Mouse (Mus musculus): ENCODE measurements around the gene Tsr2. TPM values are rescaled to one million over a fixed set of nuclear protein-coding genes. Genes with fewer than 3 reads are reported as not detected.

Gene Tsr2
- polyA plus RNA-seq, 1 experiment from 2014 or later: 45.8 TPM

DNA sequence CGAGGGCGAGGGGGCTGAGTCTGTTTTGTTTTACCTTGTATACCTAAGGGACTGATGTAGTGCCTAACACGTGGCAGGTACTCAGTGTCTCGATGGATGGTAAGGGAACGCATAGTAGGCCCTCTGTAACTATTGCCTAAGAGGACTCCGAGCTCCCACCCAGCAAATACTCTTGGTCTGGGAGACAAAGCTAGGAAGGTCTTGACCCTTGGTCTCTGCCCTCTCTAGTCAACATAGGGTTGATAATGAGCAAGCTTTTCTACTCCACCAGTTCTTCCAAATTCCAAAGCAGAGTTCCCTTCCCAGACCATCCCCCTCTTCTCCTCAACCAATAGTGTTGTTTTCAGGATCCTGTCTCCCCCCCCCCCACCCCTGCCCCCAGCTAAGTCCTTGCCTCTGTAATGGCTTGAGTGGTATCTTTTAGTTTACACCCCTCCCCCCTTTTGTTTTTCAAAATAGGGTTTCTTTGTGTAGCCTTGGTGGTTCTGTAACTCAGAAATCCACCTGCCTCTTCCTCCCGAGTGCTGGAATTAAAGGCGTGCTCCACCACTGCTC lies 46.6 kb downstream of the Tsr2 start:
- Histone ChIP-seq H3K4me1 (ENCODE audit: control insufficient read depth, insufficient read depth, low read length) (peaks cover 13% of the 10 kb centered on the region), H3K27me3 (ENCODE audit: control insufficient read depth, insufficient read depth, low read length) (no peaks in the 10 kb centered on the region), H3K36me3 (ENCODE audit: control insufficient read depth, insufficient read depth, low read length) (no peaks in the 10 kb centered on the region), H3K4me2 (no peak overlapping the region; the same call in 1 of the 2 replicates), H3K27ac (ENCODE audit: low read depth, low read length) (no peak overlapping the region), H3K4me3 (ENCODE audit: low read depth, low read length) (no peak overlapping the region), H3K9ac (ENCODE audit: low read length) (no peak overlapping the region), H3K9me3 (ENCODE audit: control insufficient read depth, low read length) (no peaks in the 10 kb centered on the region)
- ATAC-seq (ENCODE audit: low FRiP score) (no peak), DNase-seq (ENCODE audit: low spot score, missing footprints) (no peak)
- 55% methylated on average over 8 of the region's 8 CpGs for WGBS

DNA sequence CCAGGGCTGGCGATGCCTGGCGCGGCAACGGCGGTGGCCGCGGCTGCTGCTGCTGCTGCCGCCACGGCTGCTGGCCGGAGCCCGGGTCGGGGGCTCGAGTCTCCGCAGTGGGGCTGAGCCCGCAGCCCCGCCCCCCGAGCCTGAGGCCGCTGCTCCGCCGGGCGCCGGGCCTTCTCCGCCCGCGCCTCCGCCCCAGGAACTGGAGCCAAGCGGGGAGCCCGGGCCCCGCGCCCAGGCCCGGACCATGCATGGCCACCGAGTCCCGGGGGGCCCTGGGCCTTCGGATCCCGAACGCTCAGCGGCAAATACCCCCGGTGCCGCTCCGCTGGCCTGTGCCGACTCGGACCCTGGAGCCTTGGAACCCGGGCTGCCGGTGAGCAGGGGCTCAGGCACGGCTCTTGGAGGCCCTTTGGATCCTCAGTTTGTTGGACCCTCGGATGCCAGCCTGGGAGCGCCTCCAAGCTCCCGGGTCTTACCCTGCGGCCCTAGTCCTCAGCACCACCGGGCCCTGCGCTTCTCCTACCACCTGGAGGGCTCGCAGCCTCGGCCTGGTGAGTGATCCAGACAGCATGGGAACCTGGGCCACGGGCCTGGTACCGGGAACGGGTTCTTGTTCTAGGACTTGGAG lies 48.8 kb downstream of the Tsr2 start:
- WGBS: 24% methylated on average over 29 of the region's 56 CpGs
- DNase-seq (ENCODE audit: low spot score, missing footprints) (peak; percentile 90), ATAC-seq (ENCODE audit: low FRiP score) (peak; percentile 72)
- no peaks in the 10 kb centered on the region for H3K9me3 ChIP-seq (ENCODE audit: control insufficient read depth, low read length)
- peak overlapping the region; percentile 77 for H3K27ac ChIP-seq (ENCODE audit: low read depth, low read length)
- peak overlapping the region; percentile 61 for H3K4me3 ChIP-seq (ENCODE audit: low read depth, low read length)
- H3K9ac ChIP-seq (ENCODE audit: low read length): peak overlapping the region; percentile 79
- H3K4me2 ChIP-seq: peak overlapping the region; percentile 51
- H3K4me1 ChIP-seq (ENCODE audit: control insufficient read depth, insufficient read depth, low read length): peaks cover 13% of the 10 kb centered on the region
- H3K27me3 ChIP-seq (ENCODE audit: control insufficient read depth, insufficient read depth, low read length): no peaks in the 10 kb centered on the region
- no peaks in the 10 kb centered on the region for H3K36me3 ChIP-seq (ENCODE audit: control insufficient read depth, insufficient read depth, low read length)

DNA sequence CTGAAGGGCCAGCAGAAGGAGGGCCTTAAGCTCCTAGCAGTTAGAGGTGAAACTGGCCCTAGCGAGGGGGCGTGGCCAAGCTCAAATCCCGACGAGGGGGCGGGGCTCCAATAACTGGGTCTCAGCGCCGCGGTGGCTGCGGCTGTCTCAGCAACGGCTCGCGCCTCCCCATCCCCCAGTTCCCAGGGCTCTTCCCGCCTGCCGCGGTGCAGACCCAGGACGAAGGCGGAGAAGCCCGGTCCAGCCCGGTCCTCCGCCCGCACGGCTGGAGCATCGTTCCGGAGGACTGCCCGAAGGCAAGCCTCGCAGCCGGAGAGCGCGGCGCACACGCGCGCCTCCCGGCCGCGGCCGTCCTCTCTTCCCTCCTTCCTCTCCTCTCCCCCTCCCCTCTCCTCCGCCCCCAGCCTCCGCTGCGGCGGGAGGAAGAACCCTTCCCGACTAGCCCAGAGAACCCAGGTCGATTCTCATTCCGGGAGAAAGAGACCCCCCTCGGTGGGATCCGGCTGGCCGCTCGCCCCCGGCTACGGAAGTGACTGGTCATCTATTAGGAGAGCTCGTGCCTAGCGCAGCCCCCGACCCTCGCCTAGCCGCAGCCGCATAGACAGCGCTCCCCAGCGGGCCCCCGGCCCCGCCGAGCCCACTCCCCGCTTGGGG lies 49.4 kb downstream of the Tsr2 start:
- Histone ChIP-seq H3K27ac (ENCODE audit: low read depth, low read length) (peak overlapping the region; percentile 77), H3K27me3 (ENCODE audit: control insufficient read depth, insufficient read depth, low read length) (no peaks in the 10 kb centered on the region), H3K4me1 (ENCODE audit: control insufficient read depth, insufficient read depth, low read length) (peaks cover 13% of the 10 kb centered on the region), H3K4me3 (ENCODE audit: low read depth, low read length) (peak overlapping the region; percentile 61), H3K4me2 (peak overlapping the region; percentile 51), H3K9me3 (ENCODE audit: control insufficient read depth, low read length) (no peaks in the 10 kb centered on the region), H3K36me3 (ENCODE audit: control insufficient read depth, insufficient read depth, low read length) (no peaks in the 10 kb centered on the region), H3K9ac (ENCODE audit: low read length) (peak overlapping the region; percentile 79)
- DNase-seq (ENCODE audit: low spot score, missing footprints): peak; percentile 97
- ATAC-seq (ENCODE audit: low FRiP score): peak; percentile 92
- 24% methylated on average over 41 of the region's 62 CpGs for WGBS

DNA sequence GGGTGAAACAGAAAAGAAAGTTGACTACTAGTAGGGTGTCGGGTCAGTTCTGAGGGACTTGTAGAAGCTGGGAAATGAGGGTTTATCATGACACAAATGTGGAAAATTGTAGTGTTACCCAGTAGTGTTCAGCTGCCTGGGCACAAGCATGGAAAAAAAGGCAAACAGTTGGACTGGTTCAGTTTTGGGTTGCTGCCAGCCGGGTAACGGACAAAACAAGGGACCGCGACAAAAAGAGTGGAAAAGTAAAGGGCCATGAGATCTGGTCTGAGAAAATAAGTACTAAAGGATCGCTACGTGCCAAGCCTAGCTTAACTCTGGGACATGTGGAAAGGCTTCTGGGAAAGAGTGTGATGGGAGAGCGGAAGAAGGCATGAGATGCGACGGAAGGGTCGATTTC lies 50.0 kb downstream of the Tsr2 start:
- H3K36me3 ChIP-seq (ENCODE audit: control insufficient read depth, insufficient read depth, low read length): no peaks in the 10 kb centered on the region
- ATAC-seq (ENCODE audit: low FRiP score) (no peak), DNase-seq (ENCODE audit: low spot score, missing footprints) (no peak)
- peak overlapping the region; percentile 79; the same call in 1 of the 2 replicates for H3K9ac ChIP-seq (ENCODE audit: low read length)
- peak overlapping the region; percentile 61 for H3K4me3 ChIP-seq (ENCODE audit: low read depth, low read length)
- no peaks in the 10 kb centered on the region for H3K27me3 ChIP-seq (ENCODE audit: control insufficient read depth, insufficient read depth, low read length)
- WGBS: 44% methylated on average over 11 of the region's 11 CpGs
- H3K9me3 ChIP-seq (ENCODE audit: control insufficient read depth, low read length): no peaks in the 10 kb centered on the region
- H3K27ac ChIP-seq (ENCODE audit: low read depth, low read length): no peak overlapping the region; the same call in 1 of the 2 replicates
- peaks cover 13% of the 10 kb centered on the region for H3K4me1 ChIP-seq (ENCODE audit: control insufficient read depth, insufficient read depth, low read length)
- peak overlapping the region; percentile 51 for H3K4me2 ChIP-seq

GRCm38 (mm10) chrX:151045850-151046249 lies 50.5 kb downstream of the Tsr2 start, which contains the start of gene Fgd1:
Fgd1 (plus strand) TSS chrX:151046150.
- Histone ChIP-seq H3K4me2 (peak within 1 kb of the TSS; percentile 51), H3K4me3 (ENCODE audit: low read depth, low read length) (peak within 1 kb of the TSS; percentile 61), H3K27ac (ENCODE audit: low read depth, low read length) (peak within 1 kb of the TSS; percentile 77), H3K4me1 (ENCODE audit: control insufficient read depth, insufficient read depth, low read length) (peaks cover 13% of the 10 kb centered on the region), H3K9ac (ENCODE audit: low read length) (peak within 1 kb of the TSS; percentile 79), H3K9me3 (ENCODE audit: control insufficient read depth, low read length) (no peaks in the 10 kb centered on the region), H3K27me3 (ENCODE audit: control insufficient read depth, insufficient read depth, low read length) (no peaks in the 10 kb centered on the region), H3K36me3 (ENCODE audit: control insufficient read depth, insufficient read depth, low read length) (no peaks in the 10 kb centered on the region)
- ATAC-seq (ENCODE audit: low FRiP score) (no peak), DNase-seq (ENCODE audit: low spot score, missing footprints) (no peak)
- WGBS: 94% methylated on average over 8 of the region's 8 CpGs

DNA sequence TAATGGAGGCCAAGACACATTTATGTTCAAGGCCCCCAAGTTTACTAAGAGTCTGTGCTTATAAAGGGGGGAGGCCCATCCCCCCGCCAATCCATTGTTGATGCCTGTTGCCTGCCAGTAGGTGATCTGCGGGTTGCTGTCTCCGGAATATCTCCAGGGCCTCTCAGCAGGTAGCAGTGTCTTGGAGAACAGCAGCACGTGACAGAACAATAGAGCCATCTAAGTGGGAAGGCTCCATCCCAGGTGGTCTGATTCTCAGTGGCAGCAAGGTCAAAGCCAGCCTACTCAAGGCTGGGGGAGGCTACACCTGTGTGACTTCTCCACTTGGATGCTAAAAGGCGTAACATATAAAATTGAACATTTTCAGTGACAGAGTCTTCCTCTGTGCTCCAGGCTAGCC lies 55.1 kb downstream of the Tsr2 start:
- Histone ChIP-seq H3K9me3 (ENCODE audit: control insufficient read depth, low read length) (no peaks in the 10 kb centered on the region), H3K4me1 (ENCODE audit: control insufficient read depth, insufficient read depth, low read length) (no peaks in the 10 kb centered on the region), H3K27ac (ENCODE audit: low read depth, low read length) (no peak overlapping the region), H3K36me3 (ENCODE audit: control insufficient read depth, insufficient read depth, low read length) (no peaks in the 10 kb centered on the region), H3K4me2 (no peak overlapping the region), H3K9ac (ENCODE audit: low read length) (no peak overlapping the region), H3K4me3 (ENCODE audit: low read depth, low read length) (no peak overlapping the region), H3K27me3 (ENCODE audit: control insufficient read depth, insufficient read depth, low read length) (no peaks in the 10 kb centered on the region)
- no peak for DNase-seq (ENCODE audit: low spot score, missing footprints)
- ATAC-seq (ENCODE audit: low FRiP score): no peak
- WGBS: 38% methylated on average over 5 of the region's 5 CpGs

Other genes starting within 250 kb of the Tsr2 start
- gene Gnl3l, start 79.2 kb downstream of the Tsr2 start, polyA plus RNA-seq (2014; fragmentation: Nextera tagmentation; extraction: Ambion mirVana): 48.2 and 48.5 TPM in 2 replicates
- 7.6 and 8.6 TPM in 2 replicates for gene Fgd1, start 50.4 kb downstream of the Tsr2 start, polyA plus RNA-seq (2014; fragmentation: Nextera tagmentation; extraction: Ambion mirVana)
- gene Wnk3, start 101.5 kb upstream of the Tsr2 start, polyA plus RNA-seq (2014; fragmentation: Nextera tagmentation; extraction: Ambion mirVana): 12.6 and 15.8 TPM in 2 replicates
- gene Fam120c, start 247.6 kb upstream of the Tsr2 start, polyA plus RNA-seq (2014; fragmentation: Nextera tagmentation; extraction: Ambion mirVana): 3.6 and 3.8 TPM in 2 replicates

All from midbrain, embryonic 11.5 days (tissue).